Mouse (Mus musculus) lung, adult 2 months (tissue): ENCODE measurements around the gene Slc2a9.

ENCODE experiments used
- CTCF ChIP-seq: fragments of 200-500 bp; IDR thresholded peaks from 2 replicates; pipeline ENCODE4 v1.5.1; 2011; ENCODE audit warnings: mild to moderate bottlenecking, low read length, control low read depth; ENCODE audit not compliant: insufficient read depth
- POLR2A ChIP-seq: fragments of 200-500 bp; IDR thresholded peaks from 2 replicates; pipeline ENCODE4 v1.6.1; 2011; ENCODE audit warnings: low read depth, mild to moderate bottlenecking, control low read depth, low read length, borderline replicate concordance; ENCODE audit errors: extremely low read depth

GRCm38 (mm10) chr5:38422426-38422825 lies 80.5 kb downstream of the Slc2a9 start:
- TF ChIP-seq POLR2A, result no peak
- TF ChIP-seq CTCF, result no peak
